Mouse (Mus musculus) layer of hippocampus, adult 2 months (tissue): ENCODE data around the gene Galnt10. TPM values are rescaled to one million over a fixed set of nuclear protein-coding genes. Genes with fewer than 3 reads are reported as not detected.

Source experiments
- DNase-seq, 2 experiments: peaks; one replicate each; pipeline ENCODE4 v3.0.0; 2022; ENCODE audit warnings: low spot score in 2 of 2
- H3K27ac ChIP-seq: fragments of 200-600 bp; 2 replicates; pipeline ENCODE4 v1.8.1; 2022
- H3K4me3 ChIP-seq: fragments of 200-600 bp; 2 replicates; pipeline ENCODE4 v1.8.1; 2022; ENCODE audit warnings: mild to moderate bottlenecking
- CTCF ChIP-seq: fragments of 200-600 bp; conservative IDR thresholded peaks from 2 replicates; pipeline ENCODE4 v1.8.1; 2022; ENCODE audit warnings: antibody characterized with exemption, mild to moderate bottlenecking, moderate library complexity
- total RNA-seq, 2 experiments: library from RNA; stranded (reverse); gene quantifications; 2 replicates each; pipeline ENCODE4 v1.2.3; 2021

The Galnt10 gene
- total RNA-seq, 2 experiments from 2014 or later: 6.3 TPM

GRCm38 (mm10) chr11:57621472-57621871 lies 23.8 kb upstream of the Galnt10 start:
- DNase-seq: no peak
- Histone ChIP-seq H3K4me3 (no peak overlapping the region), H3K27ac (no peak overlapping the region)
- no peak for TF ChIP-seq CTCF

GRCm38 (mm10) chr11:57621876-57622275 lies 23.4 kb upstream of the Galnt10 start:
- H3K27ac ChIP-seq: no peak overlapping the region
- H3K4me3 ChIP-seq: no peak overlapping the region
- no peak for DNase-seq
- no peak for TF ChIP-seq CTCF

- Histone ChIP-seq H3K27ac (no peak overlapping the region), H3K4me3 (no peak overlapping the region)
- no peak for TF ChIP-seq CTCF
- DNase-seq: no peak
Observed at GRCm38 (mm10) chr11:57624490-57624893, 20.8 kb upstream of the Galnt10 start.

- Histone ChIP-seq H3K27ac (no peak overlapping the region), H3K4me3 (no peak overlapping the region)
- TF ChIP-seq CTCF: no peak
- DNase-seq: no peak
Observed at GRCm38 (mm10) chr11:57625465-57625864, 19.8 kb upstream of the Galnt10 start.

- no peak overlapping the region for H3K27ac ChIP-seq
- H3K4me3 ChIP-seq: no peak overlapping the region
- peak; percentile 68 for TF ChIP-seq CTCF
- DNase-seq: peak in 1 of 2 experiments; percentile 28
Observed at GRCm38 (mm10) chr11:57627086-57627735, 18.0 kb upstream of the Galnt10 start.

- Histone ChIP-seq H3K4me3 (no peak overlapping the region), H3K27ac (no peak overlapping the region)
- no peak for DNase-seq
- TF ChIP-seq CTCF: no peak
Observed at GRCm38 (mm10) chr11:57631805-57632485, 13.3 kb upstream of the Galnt10 start.

- H3K27ac ChIP-seq: no peak overlapping the region
- TF ChIP-seq CTCF: no peak
- DNase-seq: peak in 1 of 2 experiments; percentile 5
- H3K4me3 ChIP-seq: no peak overlapping the region
Observed at GRCm38 (mm10) chr11:57633006-57633405, 12.2 kb upstream of the Galnt10 start.

GRCm38 (mm10) chr11:57633975-57634585 lies 11.2 kb upstream of the Galnt10 start:
- peak in 1 of 2 experiments; percentile 2 for DNase-seq
- H3K27ac ChIP-seq: no peak overlapping the region
- no peak for TF ChIP-seq CTCF
- H3K4me3 ChIP-seq: no peak overlapping the region

GRCm38 (mm10) chr11:57635148-57635547 lies 10.1 kb upstream of the Galnt10 start:
- no peak overlapping the region for H3K27ac ChIP-seq

GRCm38 (mm10) chr11:57643691-57644090 lies 1.6 kb upstream of the Galnt10 start:
- H3K4me3 ChIP-seq: no peak overlapping the region
- no peak for TF ChIP-seq CTCF
- DNase-seq: peak in 1 of 2 experiments; percentile 4
- H3K27ac ChIP-seq: no peak overlapping the region

More at GRCm38 (mm10) chr11:57635148-57635547, 10.1 kb upstream of the Galnt10 start:
- no peak for TF ChIP-seq CTCF
- peak in 1 of 2 experiments; percentile 4 for DNase-seq
- no peak overlapping the region for H3K4me3 ChIP-seq

- DNase-seq: peak in 1 of 2 experiments; percentile 7
- Histone ChIP-seq H3K27ac (peak overlapping the region; percentile 85), H3K4me3 (peak overlapping the region; percentile 81)
- no peak for TF ChIP-seq CTCF
Observed at GRCm38 (mm10) chr11:57644245-57645017, 811 bp upstream of the Galnt10 start.

GRCm38 (mm10) chr11:57645847-57646246 lies 605 bp downstream of the Galnt10 start:
- no peak for TF ChIP-seq CTCF
- no peak for DNase-seq
- peak overlapping the region; percentile 85; the same call in 1 of the 2 replicates for H3K27ac ChIP-seq
- H3K4me3 ChIP-seq: peak overlapping the region; percentile 81

- H3K27ac ChIP-seq: no peak overlapping the region
- H3K4me3 ChIP-seq: no peak overlapping the region; the same call in 1 of the 2 replicates
- no peak for DNase-seq
- no peak for TF ChIP-seq CTCF
Observed at GRCm38 (mm10) chr11:57646416-57646815, 1.2 kb downstream of the Galnt10 start.
